Mouse (Mus musculus): ENCODE results near the gene Gtf2f2. TPM values are rescaled to one million over a fixed set of nuclear protein-coding genes. Genes with fewer than 3 reads are reported as not detected.

Gtf2f2 gene
- total RNA-seq, 2 experiments from 2014 or later = 22.5 to 23.0 TPM

GRCm38 (mm10) chr14:75847669-75848068, 163.0 kb downstream of the Gtf2f2 start:
- no peak for DNase-seq (ENCODE audit: extremely low spot score in 1 of 2, low spot score in 2 of 2)
- intact Hi-C loops (cut with DNase I) = no loop called here

Other genes starting within 250 kb of the Gtf2f2 start
- 10 to 100 TPM; 11.0 to 15.6 TPM for gene Slc25a30, start 223.8 kb downstream of the Gtf2f2 start, total RNA-seq (2021)
- gene Tpt1, start 165.8 kb downstream of the Gtf2f2 start, total RNA-seq (2021) = 1,000 to 10,000 TPM; 1,219 to 1,311 TPM
- gene Kctd4, start 55.9 kb downstream of the Gtf2f2 start, total RNA-seq (2021) = 10 to 100 TPM; 13.2 to 14.6 TPM
- gene Gpalpp1, start 99.9 kb upstream of the Gtf2f2 start, total RNA-seq (2021) = 10 to 100 TPM; 19.9 TPM
- gene Nufip1, start 100.0 kb upstream of the Gtf2f2 start, total RNA-seq (2021) = 1 to 10 TPM; 8.3 to 9.7 TPM